Mouse (Mus musculus) heart, embryonic 12.5 days (tissue): Measurements from ENCODE around the gene Tmem189. TPM values are rescaled to one million over a fixed set of nuclear protein-coding genes. Genes with fewer than 3 reads are reported as not detected.

Experiments
- ATAC-seq: fragments of 200-750 bp; cut with Nextera tagmentation; 2 replicates; pipeline ENCODE4 v1.8.0; 2017; ENCODE audit warnings: moderate TSS enrichment, moderate library complexity; ENCODE audit not compliant: insufficient number of reproducible peaks, low FRiP score
- H3K27ac ChIP-seq: fragments of 300-500 bp; sonication (generic); 2 replicates; pipeline ENCODE4 v1.5.1; 2016; ENCODE audit warnings: mild to moderate bottlenecking, moderate library complexity; ENCODE audit not compliant: poor library complexity, severe bottlenecking
- H3K27me3 ChIP-seq: fragments of 300-500 bp; sonication (generic); replicated peaks from 2 replicates; pipeline ENCODE4 v1.6.1; 2016; ENCODE audit warnings: mild to moderate bottlenecking, moderate library complexity
- H3K36me3 ChIP-seq: fragments of 300-500 bp; sonication (generic); 2 replicates; pipeline ENCODE4 v1.6.1; 2016; ENCODE audit warnings: mild to moderate bottlenecking, moderate library complexity
- H3K4me1 ChIP-seq: fragments of 300-500 bp; sonication (generic); replicated peaks from 2 replicates; pipeline ENCODE4 v1.6.1; 2016; ENCODE audit warnings: mild to moderate bottlenecking
- H3K4me2 ChIP-seq: fragments of 300-500 bp; sonication (generic); 2 replicates; pipeline ENCODE4 v1.6.1; 2016; ENCODE audit warnings: mild to moderate bottlenecking, moderate library complexity
- H3K4me3 ChIP-seq: fragments of 300-500 bp; sonication (generic); 2 replicates; pipeline ENCODE4 v1.5.1; 2016; ENCODE audit warnings: mild to moderate bottlenecking
- H3K9ac ChIP-seq: fragments of 300-500 bp; sonication (generic); 2 replicates; pipeline ENCODE4 v1.6.1; 2016; ENCODE audit warnings: mild to moderate bottlenecking, moderate library complexity
- H3K9me3 ChIP-seq: fragments of 300-500 bp; sonication (generic); replicated peaks from 2 replicates; pipeline ENCODE4 v1.6.1; 2016; ENCODE audit warnings: mild to moderate bottlenecking, moderate library complexity
- WGBS: fragments of 180-500 bp; shearing (Covaris S2); methylation state at CpG from one replicate; pipeline ENCODE4 v1.1.7; 2016; 5-methylcytosine and 5-hydroxymethylcytosine counted together
- polyA plus RNA-seq: library from polyadenylated mRNA; unstranded; fragments of >200 nt; fragmentation: Nextera tagmentation; extraction: Ambion mirVana; gene quantifications from 2 replicates; pipeline ENCODE4 v1.2.1, GENCODE M21; 2016

Gene Tmem189
- polyA plus RNA-seq, 1 experiment from 2014 or later, result 46.6 TPM

GRCm38 (mm10) chr2:167700018-167700417, 10.4 kb upstream of the Tmem189 start:
- no peak overlapping the region for H3K9ac ChIP-seq
- H3K27me3 ChIP-seq, result peaks cover 3% of the 10 kb centered on the region; the same call in 1 of the 2 replicates
- H3K9me3 ChIP-seq, result 0 out of 2 replicates have a peak, but pooled peaks cover 4% of the 10 kb centered on the region
- ATAC-seq, result no peak
- no peak overlapping the region for H3K27ac ChIP-seq
- H3K4me1 ChIP-seq, result peaks cover 32% of the 10 kb centered on the region
- 58% methylated on average over 5 of the region's 5 CpGs for WGBS
- H3K4me2 ChIP-seq, result no peak overlapping the region
- 0 out of 2 replicates have a peak, but pooled peaks cover 3% of the 10 kb centered on the region for H3K36me3 ChIP-seq
- no peak overlapping the region for H3K4me3 ChIP-seq

GRCm38 (mm10) chr2:167697902-167698301, 8.3 kb upstream of the Tmem189 start:
- peak overlapping the region; percentile 29 for H3K4me2 ChIP-seq
- H3K4me3 ChIP-seq, result no peak overlapping the region
- 0 out of 2 replicates have a peak, but pooled peaks cover 4% of the 10 kb centered on the region for H3K9me3 ChIP-seq
- WGBS, result 18% methylated on average over 5 of the region's 5 CpGs
- H3K9ac ChIP-seq, result no peak overlapping the region; the same call in 1 of the 2 replicates
- 0 out of 2 replicates have a peak, but pooled peaks cover 3% of the 10 kb centered on the region for H3K36me3 ChIP-seq
- ATAC-seq, result peak; percentile 67
- peaks cover 32% of the 10 kb centered on the region for H3K4me1 ChIP-seq
- H3K27ac ChIP-seq, result peak overlapping the region; percentile 59
- H3K27me3 ChIP-seq, result peaks cover 3% of the 10 kb centered on the region; the same call in 1 of the 2 replicates

- H3K4me3 ChIP-seq, result no peak overlapping the region
- 0 out of 2 replicates have a peak, but pooled peaks cover 4% of the 10 kb centered on the region for H3K9me3 ChIP-seq
- 71% methylated on average over 7 of the region's 7 CpGs for WGBS
- H3K9ac ChIP-seq, result no peak overlapping the region
- no peak for ATAC-seq
- H3K27me3 ChIP-seq, result no peaks in the 10 kb centered on the region
- H3K36me3 ChIP-seq, result 0 out of 2 replicates have a peak, but pooled peaks cover 3% of the 10 kb centered on the region
- no peak overlapping the region for H3K4me2 ChIP-seq
- H3K27ac ChIP-seq, result no peak overlapping the region
- peaks cover 39% of the 10 kb centered on the region for H3K4me1 ChIP-seq
These were observed 6.5 kb upstream of the Tmem189 start for GRCm38 (mm10) chr2:167696143-167696542.

DNA sequence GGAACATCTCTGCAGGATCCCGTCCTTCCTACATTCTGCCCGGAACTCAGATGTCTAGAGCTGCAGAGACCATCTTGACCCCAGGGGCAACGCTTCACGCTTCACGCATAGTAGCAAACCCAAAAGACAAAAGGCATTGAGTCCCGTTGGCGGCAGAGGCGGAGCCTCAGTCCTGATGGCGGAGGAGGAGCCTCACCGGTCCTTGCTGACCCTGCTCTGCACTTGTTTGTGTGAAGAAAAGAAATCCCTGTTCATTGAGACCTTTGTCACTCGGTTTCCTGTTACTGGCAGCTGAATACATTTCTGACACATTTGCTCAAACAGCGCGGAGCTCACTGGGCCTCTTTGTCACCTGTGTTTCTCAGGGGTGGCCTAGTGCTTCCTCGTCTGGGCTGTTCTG, 5.9 kb upstream of the Tmem189 start:
- WGBS, result 88% methylated on average over 14 of the region's 14 CpGs
- no peak overlapping the region for H3K4me3 ChIP-seq
- peaks cover 45% of the 10 kb centered on the region for H3K4me1 ChIP-seq
- H3K27ac ChIP-seq, result no peak overlapping the region
- 0 out of 2 replicates have a peak, but pooled peaks cover 4% of the 10 kb centered on the region for H3K9me3 ChIP-seq
- no peak overlapping the region for H3K9ac ChIP-seq
- no peak overlapping the region for H3K4me2 ChIP-seq
- H3K36me3 ChIP-seq, result 0 out of 2 replicates have a peak, but pooled peaks cover 3% of the 10 kb centered on the region
- no peak for ATAC-seq
- H3K27me3 ChIP-seq, result no peaks in the 10 kb centered on the region

DNA sequence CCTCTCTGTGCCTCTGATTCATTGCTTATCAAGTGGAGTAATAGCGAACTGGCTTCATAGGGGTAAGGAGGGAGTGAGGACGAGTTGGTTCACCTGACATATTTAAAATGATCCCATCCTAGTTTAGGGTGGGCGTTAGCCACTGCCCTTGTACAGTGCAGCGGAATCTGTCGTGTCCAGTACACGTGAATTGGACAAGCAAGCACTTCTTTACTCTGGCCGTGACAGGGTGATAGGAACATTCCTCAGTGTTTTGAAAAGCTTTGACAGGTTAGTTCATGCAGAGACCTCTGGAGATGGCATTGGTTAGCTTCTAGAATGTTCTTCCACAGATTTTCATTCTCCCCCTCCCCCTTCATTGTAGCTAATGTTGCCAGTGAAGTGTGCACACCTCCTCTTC, 5.3 kb upstream of the Tmem189 start:
- H3K27ac ChIP-seq, result no peak overlapping the region
- peaks cover 46% of the 10 kb centered on the region for H3K4me1 ChIP-seq
- no peak for ATAC-seq
- no peak overlapping the region for H3K4me2 ChIP-seq
- no peak overlapping the region for H3K4me3 ChIP-seq
- WGBS, result 87% methylated on average over 7 of the region's 7 CpGs
- H3K9me3 ChIP-seq, result 0 out of 2 replicates have a peak, but pooled peaks cover 4% of the 10 kb centered on the region
- 0 out of 2 replicates have a peak, but pooled peaks cover 3% of the 10 kb centered on the region for H3K36me3 ChIP-seq
- H3K27me3 ChIP-seq, result no peaks in the 10 kb centered on the region
- H3K9ac ChIP-seq, result no peak overlapping the region

- Histone ChIP-seq H3K9me3 (0 out of 2 replicates have a peak, but pooled peaks cover 4% of the 10 kb centered on the region), H3K4me1 (peaks cover 45% of the 10 kb centered on the region), H3K4me3 (no peak overlapping the region), H3K27me3 (no peaks in the 10 kb centered on the region), H3K27ac (no peak overlapping the region), H3K9ac (no peak overlapping the region), H3K36me3 (0 out of 2 replicates have a peak, but pooled peaks cover 3% of the 10 kb centered on the region), H3K4me2 (no peak overlapping the region)
- WGBS, result 73% methylated on average over 1 of the region's 1 CpGs
- ATAC-seq, result no peak
These were observed 4.6 kb upstream of the Tmem189 start for GRCm38 (mm10) chr2:167694244-167694643.

DNA sequence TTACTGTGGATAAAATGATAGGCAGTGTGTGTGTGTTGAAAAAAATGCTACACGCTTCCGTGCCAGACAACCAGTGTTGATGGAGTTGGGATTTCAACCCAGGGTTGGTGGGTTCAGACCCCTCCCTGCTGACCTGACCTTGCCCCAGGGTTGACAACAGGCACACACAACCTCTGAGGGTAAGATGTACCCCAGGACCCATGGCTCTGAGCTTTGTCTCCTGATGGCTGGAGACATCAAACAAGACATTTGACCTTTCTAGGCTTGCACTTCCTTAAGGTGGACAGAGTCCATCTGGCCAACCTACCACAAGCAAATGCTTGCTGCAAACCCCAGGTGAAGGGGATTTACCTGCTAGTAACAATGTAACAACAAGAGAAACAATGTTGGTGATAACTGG, 3.9 kb upstream of the Tmem189 start:
- Histone ChIP-seq H3K4me1 (peaks cover 41% of the 10 kb centered on the region), H3K27ac (no peak overlapping the region), H3K27me3 (no peaks in the 10 kb centered on the region), H3K36me3 (0 out of 2 replicates have a peak, but pooled peaks cover 3% of the 10 kb centered on the region), H3K9me3 (0 out of 2 replicates have a peak, but pooled peaks cover 4% of the 10 kb centered on the region), H3K4me3 (no peak overlapping the region), H3K4me2 (no peak overlapping the region), H3K9ac (no peak overlapping the region)
- ATAC-seq, result no peak
- WGBS, result 90% methylated on average over 2 of the region's 2 CpGs

DNA sequence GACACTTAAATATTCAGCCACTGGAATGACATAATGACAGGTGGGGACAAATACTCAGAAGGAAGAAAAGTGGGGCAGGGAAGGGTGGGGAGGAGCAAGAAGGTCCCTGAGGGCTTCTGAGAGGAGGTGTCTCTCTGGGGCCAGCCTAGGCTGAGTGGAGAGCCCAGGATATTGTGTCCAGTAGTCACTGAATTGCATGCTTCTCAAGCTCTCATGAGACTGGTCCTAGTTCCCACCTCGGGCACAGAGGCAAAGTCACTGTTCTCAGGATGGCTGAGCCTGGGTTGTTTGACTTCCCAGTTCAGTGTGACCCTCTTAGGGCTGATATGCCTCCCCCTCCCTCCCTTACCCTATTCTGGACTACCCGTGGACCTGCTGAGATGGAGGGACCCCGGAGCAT, 3.2 kb upstream of the Tmem189 start:
- WGBS, result 57% methylated on average over 3 of the region's 3 CpGs
- Histone ChIP-seq H3K4me2 (no peak overlapping the region), H3K27ac (no peak overlapping the region)

GRCm38 (mm10) chr2:167691871-167692661, 2.4 kb upstream of the Tmem189 start:
- Histone ChIP-seq H3K4me1 (peaks cover 35% of the 10 kb centered on the region), H3K9ac (no peak overlapping the region), H3K4me3 (no peak overlapping the region), H3K9me3 (0 out of 2 replicates have a peak, but pooled peaks cover 4% of the 10 kb centered on the region), H3K27ac (no peak overlapping the region), H3K4me2 (peak overlapping the region; percentile 67; the same call in 1 of the 2 replicates), H3K27me3 (peaks cover 12% of the 10 kb centered on the region), H3K36me3 (0 out of 2 replicates have a peak, but pooled peaks cover 3% of the 10 kb centered on the region)
- no peak for ATAC-seq
- WGBS, result 90% methylated on average over 14 of the region's 14 CpGs

More for the DNA sequence above, 3.2 kb upstream of the Tmem189 start:
- no peak overlapping the region for H3K9ac ChIP-seq
- 0 out of 2 replicates have a peak, but pooled peaks cover 4% of the 10 kb centered on the region for H3K9me3 ChIP-seq
- peaks cover 4% of the 10 kb centered on the region for H3K27me3 ChIP-seq
- H3K4me3 ChIP-seq, result no peak overlapping the region
- peaks cover 40% of the 10 kb centered on the region for H3K4me1 ChIP-seq
- H3K36me3 ChIP-seq, result 0 out of 2 replicates have a peak, but pooled peaks cover 3% of the 10 kb centered on the region
- ATAC-seq, result no peak

GRCm38 (mm10) chr2:167691410-167691809, 1.8 kb upstream of the Tmem189 start:
- Histone ChIP-seq H3K9ac (no peak overlapping the region), H3K4me2 (peak overlapping the region; percentile 67), H3K9me3 (0 out of 2 replicates have a peak, but pooled peaks cover 4% of the 10 kb centered on the region), H3K27me3 (peaks cover 19% of the 10 kb centered on the region), H3K4me1 (peaks cover 35% of the 10 kb centered on the region), H3K36me3 (0 out of 2 replicates have a peak, but pooled peaks cover 3% of the 10 kb centered on the region), H3K27ac (no peak overlapping the region), H3K4me3 (no peak overlapping the region)
- no peak for ATAC-seq
- WGBS, result 86% methylated on average over 6 of the region's 6 CpGs

- H3K27ac ChIP-seq, result no peak overlapping the region
- H3K4me2 ChIP-seq, result peak overlapping the region; percentile 67
- ATAC-seq, result no peak
- WGBS, result 80% methylated on average over 12 of the region's 12 CpGs
- H3K4me1 ChIP-seq, result peaks cover 31% of the 10 kb centered on the region
- H3K9ac ChIP-seq, result peak overlapping the region; percentile 62
- H3K27me3 ChIP-seq, result peaks cover 21% of the 10 kb centered on the region
- 0 out of 2 replicates have a peak, but pooled peaks cover 3% of the 10 kb centered on the region for H3K36me3 ChIP-seq
- peak overlapping the region; percentile 38 for H3K4me3 ChIP-seq
- 0 out of 2 replicates have a peak, but pooled peaks cover 4% of the 10 kb centered on the region for H3K9me3 ChIP-seq
These were observed 1.3 kb upstream of the Tmem189 start for GRCm38 (mm10) chr2:167690962-167691311.
